Mouse (Mus musculus): ENCODE results near the gene Sulf2. TPM values are rescaled to one million over a fixed set of nuclear protein-coding genes. Genes with fewer than 3 reads are reported as not detected.

Sulf2 gene
- polyA plus RNA-seq, 1 experiment from 2014 or later, result 186 TPM

DNA sequence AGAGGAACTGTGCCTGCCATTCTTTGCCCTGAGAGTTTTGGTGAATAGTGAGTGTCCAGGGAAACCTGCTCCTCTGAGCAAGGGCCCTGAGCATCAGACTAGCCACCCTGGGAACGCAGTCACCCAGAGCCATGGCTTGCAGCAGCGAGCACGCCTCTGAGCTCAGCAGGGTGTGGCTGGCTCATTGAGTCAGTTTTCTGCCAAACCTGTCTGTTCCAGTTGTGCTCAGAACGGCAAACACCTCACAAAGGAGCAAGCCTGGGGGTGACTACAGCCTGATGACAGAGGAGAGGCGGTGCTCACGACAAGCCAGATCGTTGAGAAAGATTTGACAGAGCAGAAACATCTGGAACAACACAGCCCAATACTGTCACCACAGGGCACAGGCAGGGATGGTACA, 14.7 kb upstream of the Sulf2 start:
- WGBS, result 35% methylated on average over 7 of the region's 7 CpGs
- no peaks in the 10 kb centered on the region for H3K36me3 ChIP-seq
- no peak overlapping the region for H3K4me2 ChIP-seq (replicated peaks)

DNA sequence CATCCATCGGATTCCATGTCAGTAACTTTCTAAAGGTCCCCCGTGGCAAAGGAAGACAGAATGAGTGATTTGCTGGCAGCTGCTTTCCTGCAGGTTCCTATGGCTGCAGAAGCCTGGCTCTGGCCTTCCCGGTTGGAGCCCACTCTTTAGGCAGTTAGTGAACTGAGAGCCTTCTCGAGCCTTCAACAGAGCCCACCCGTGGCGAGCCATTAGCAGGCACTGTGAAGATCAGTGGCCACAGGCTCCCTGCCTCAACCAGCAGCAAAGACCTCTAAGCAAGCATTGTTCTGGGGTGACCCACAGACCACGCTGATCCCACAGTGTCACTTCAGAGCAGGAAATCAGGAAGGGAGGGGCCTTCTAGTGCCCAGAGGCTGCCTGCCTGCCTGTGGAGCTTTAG, 13.4 kb upstream of the Sulf2 start:
- Histone ChIP-seq H3K9ac (no peak overlapping the region), H3K4me2 (replicated peaks) (no peak overlapping the region), H3K27ac (0 out of 2 replicates have a peak overlapping the region, but pooled peaks have one; percentile 23), H3K4me3 (no peak overlapping the region), H3K27me3 (peaks cover 57% of the 10 kb centered on the region), H3K36me3 (no peaks in the 10 kb centered on the region), H3K4me1 (peaks cover 32% of the 10 kb centered on the region), H3K9me3 (replicated peaks) (no peaks in the 10 kb centered on the region)
- peak; percentile 33; the same call in 1 of the 2 replicates for ATAC-seq (ENCODE audit: low FRiP score)
- 8% methylated on average over 7 of the region's 7 CpGs for WGBS

More for the DNA sequence above, 14.7 kb upstream of the Sulf2 start:
- Histone ChIP-seq H3K9me3 (replicated peaks) (no peaks in the 10 kb centered on the region), H3K27me3 (peaks cover 68% of the 10 kb centered on the region), H3K4me3 (no peak overlapping the region), H3K27ac (no peak overlapping the region), H3K9ac (no peak overlapping the region), H3K4me1 (peaks cover 32% of the 10 kb centered on the region)
- no peak for ATAC-seq (ENCODE audit: low FRiP score)

DNA sequence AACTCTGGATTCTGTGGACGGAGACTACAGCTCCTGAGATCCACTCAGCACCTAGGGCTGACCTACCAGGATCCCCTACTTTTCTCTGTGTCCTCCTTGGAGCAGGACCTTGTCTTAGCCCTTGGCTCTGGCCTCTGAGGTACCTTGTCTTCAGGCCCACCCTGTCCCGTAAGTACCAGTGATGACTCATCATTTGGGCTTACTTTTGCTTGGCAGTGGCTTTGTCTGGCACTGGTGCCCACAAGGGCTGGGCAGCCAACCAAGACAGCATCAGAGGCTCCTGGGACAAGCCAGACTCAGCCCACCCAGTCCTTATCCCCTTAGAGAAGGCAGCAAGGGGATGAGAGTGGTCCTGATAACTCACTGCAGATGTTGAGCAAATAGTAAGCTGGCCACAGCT, 11.9 kb upstream of the Sulf2 start:
- H3K27ac ChIP-seq, result no peak overlapping the region
- no peaks in the 10 kb centered on the region for H3K9me3 ChIP-seq (replicated peaks)
- H3K4me3 ChIP-seq, result no peak overlapping the region
- no peak overlapping the region for H3K4me2 ChIP-seq (replicated peaks)
- no peak for ATAC-seq (ENCODE audit: low FRiP score)
- WGBS, result 90% methylated on average over 2 of the region's 2 CpGs
- peaks cover 35% of the 10 kb centered on the region for H3K4me1 ChIP-seq
- H3K27me3 ChIP-seq, result peaks cover 51% of the 10 kb centered on the region
- no peaks in the 10 kb centered on the region for H3K36me3 ChIP-seq
- no peak overlapping the region for H3K9ac ChIP-seq

DNA sequence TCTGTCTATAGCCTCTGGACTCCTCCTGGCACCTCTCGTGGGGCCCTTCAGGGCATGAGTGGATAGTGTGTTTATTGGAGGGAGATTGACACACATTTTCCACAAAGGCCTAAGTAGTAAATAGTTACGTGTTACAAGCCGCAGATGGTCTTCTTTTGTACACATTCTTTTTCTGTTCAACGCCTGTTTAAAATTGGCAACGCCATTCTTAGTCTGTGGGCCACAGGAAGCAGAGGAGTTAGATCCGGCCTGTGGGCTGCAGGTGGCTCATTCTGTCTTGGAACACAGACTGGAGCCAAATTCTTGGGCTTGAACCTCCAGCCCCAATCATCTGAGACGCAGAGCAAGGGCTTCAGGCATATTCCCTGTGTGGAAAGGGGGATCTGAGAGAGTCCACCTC, 9.9 kb upstream of the Sulf2 start:
- Histone ChIP-seq H3K27ac (no peak overlapping the region), H3K4me2 (replicated peaks) (no peak overlapping the region), H3K9ac (no peak overlapping the region), H3K9me3 (replicated peaks) (no peaks in the 10 kb centered on the region), H3K36me3 (no peaks in the 10 kb centered on the region), H3K27me3 (peaks cover 49% of the 10 kb centered on the region), H3K4me3 (no peak overlapping the region), H3K4me1 (peaks cover 27% of the 10 kb centered on the region)
- WGBS, result 47% methylated on average over 7 of the region's 7 CpGs
- ATAC-seq (ENCODE audit: low FRiP score), result no peak

DNA sequence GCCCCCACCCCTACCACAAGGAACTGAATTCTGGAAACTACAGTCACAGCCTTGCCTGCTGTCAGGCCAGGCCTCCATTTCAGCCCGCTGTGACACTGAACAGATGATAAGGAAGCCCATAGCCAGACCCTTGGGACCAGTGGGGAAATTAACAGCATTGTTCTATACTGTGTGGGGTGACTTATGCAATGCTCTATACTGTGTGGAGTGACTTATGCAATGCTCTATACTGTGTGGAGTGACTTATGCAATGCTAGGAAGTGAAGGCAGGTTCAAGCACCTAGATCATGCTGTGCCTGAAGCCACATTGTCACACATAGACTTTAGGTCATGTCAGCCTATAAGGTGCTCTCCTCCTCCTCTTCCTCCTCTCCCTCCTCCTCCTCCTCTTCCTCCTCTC, 9.1 kb upstream of the Sulf2 start:
- no peak for ATAC-seq (ENCODE audit: low FRiP score)
- 85% methylated on average over 1 of the region's 1 CpGs for WGBS
- no peak overlapping the region for H3K9ac ChIP-seq
- peaks cover 41% of the 10 kb centered on the region for H3K27me3 ChIP-seq
- no peak overlapping the region for H3K4me2 ChIP-seq (replicated peaks)
- peaks cover 20% of the 10 kb centered on the region for H3K4me1 ChIP-seq
- no peaks in the 10 kb centered on the region for H3K9me3 ChIP-seq (replicated peaks)
- H3K4me3 ChIP-seq, result no peak overlapping the region
- no peaks in the 10 kb centered on the region for H3K36me3 ChIP-seq
- H3K27ac ChIP-seq, result no peak overlapping the region

DNA sequence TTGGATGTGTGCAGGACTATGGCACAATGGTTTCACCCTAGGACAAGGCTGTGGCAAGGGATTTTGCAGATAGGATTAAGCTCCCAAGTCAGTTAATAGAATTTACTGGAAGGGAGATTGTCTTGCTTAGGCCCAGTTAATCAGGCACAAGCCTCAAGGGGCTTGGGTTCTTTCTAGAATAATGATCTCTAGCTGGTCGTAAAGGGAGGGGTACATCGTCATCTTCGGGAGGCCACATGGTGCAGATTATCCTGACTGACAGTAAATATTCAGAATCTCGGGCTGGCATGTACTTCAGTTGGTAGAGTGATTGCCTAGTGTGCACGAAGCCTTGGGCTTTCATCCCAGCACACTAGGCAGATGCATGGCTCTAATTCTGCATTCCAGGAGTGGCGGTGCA, 8.5 kb upstream of the Sulf2 start:
- H3K27me3 ChIP-seq, result peaks cover 37% of the 10 kb centered on the region
- no peak for ATAC-seq (ENCODE audit: low FRiP score)

DNA sequence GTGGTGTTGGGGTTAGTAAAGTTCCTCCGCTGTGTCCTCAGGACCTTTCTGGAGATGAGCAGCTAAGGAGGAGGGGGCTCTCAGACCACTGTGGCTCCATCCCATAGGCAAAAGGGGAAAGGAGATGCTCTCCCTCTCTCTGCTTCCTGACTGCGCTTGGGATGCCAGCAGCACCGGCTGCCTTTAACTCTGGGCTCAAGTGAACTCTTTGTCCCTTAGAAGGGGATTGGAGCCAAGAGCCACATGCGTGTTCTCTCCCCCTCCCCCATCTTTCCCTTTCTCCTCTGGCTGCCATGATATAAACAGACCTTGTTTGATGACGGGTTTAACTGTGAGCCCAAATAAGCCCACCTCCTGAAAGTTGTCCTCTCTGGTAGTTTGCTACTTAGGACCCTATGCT, 7.8 kb upstream of the Sulf2 start:
- H3K27ac ChIP-seq, result no peak overlapping the region
- no peak overlapping the region for H3K9ac ChIP-seq
- no peaks in the 10 kb centered on the region for H3K36me3 ChIP-seq
- WGBS, result 75% methylated on average over 5 of the region's 5 CpGs
- peaks cover 6% of the 10 kb centered on the region for H3K4me1 ChIP-seq
- H3K27me3 ChIP-seq, result peaks cover 37% of the 10 kb centered on the region
- no peak for ATAC-seq (ENCODE audit: low FRiP score)
- H3K4me3 ChIP-seq, result no peak overlapping the region
- H3K4me2 ChIP-seq (replicated peaks), result no peak overlapping the region
- H3K9me3 ChIP-seq (replicated peaks), result no peaks in the 10 kb centered on the region

More for the DNA sequence above, 8.5 kb upstream of the Sulf2 start:
- Histone ChIP-seq H3K36me3 (no peaks in the 10 kb centered on the region), H3K9me3 (replicated peaks) (no peaks in the 10 kb centered on the region), H3K4me3 (no peak overlapping the region), H3K27ac (no peak overlapping the region), H3K4me2 (replicated peaks) (no peak overlapping the region), H3K4me1 (peaks cover 13% of the 10 kb centered on the region), H3K9ac (no peak overlapping the region)
- 72% methylated on average over 6 of the region's 6 CpGs for WGBS

DNA sequence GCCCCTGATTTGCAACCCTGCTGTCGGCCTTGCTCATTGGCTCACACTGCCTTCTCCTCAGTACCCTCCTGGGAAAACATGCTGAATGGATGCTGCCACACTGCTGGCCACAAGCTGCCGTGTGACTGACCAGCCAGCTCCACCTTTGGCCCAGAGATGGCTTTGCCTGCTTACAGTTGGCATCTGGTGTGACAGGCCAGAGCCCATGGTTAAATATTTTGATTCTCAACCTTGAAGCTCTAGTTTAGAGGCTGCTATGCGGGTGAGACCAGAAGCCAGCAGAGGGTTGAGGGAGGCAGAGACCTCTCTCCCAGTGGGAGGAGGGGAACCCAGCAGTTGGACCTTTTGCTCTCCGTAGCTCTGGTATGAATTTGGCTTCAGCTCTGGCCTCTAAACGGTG, 6.7 kb upstream of the Sulf2 start:
- H3K4me1 ChIP-seq, result peaks cover 12% of the 10 kb centered on the region; the same call in 1 of the 2 replicates
- no peak overlapping the region for H3K4me2 ChIP-seq (replicated peaks)
- no peak for ATAC-seq (ENCODE audit: low FRiP score)
- no peak overlapping the region for H3K27ac ChIP-seq
- no peak overlapping the region for H3K9ac ChIP-seq
- H3K36me3 ChIP-seq, result no peaks in the 10 kb centered on the region
- 63% methylated on average over 5 of the region's 5 CpGs for WGBS
- peaks cover 35% of the 10 kb centered on the region for H3K27me3 ChIP-seq
- H3K9me3 ChIP-seq (replicated peaks), result no peaks in the 10 kb centered on the region
- H3K4me3 ChIP-seq, result no peak overlapping the region

DNA sequence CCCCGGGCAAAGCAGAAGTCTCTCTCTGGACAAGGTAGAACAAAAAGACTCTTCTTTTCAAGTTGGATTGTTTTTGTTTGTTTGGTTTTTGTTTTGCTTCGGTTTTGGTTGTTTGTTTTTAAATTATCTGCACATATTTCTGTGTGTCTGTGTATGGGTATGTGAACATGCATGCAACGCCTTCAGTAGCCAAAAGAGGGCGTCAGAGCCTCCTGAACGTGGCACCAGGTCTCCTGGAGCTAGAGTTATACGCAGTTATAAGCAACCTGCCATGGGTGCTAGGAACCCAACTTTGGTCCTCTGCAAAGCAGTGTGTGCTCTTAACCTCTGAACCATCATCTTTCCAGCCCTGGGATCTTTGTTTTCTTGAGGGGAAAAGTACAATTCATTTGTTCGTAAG, 3.8 kb upstream of the Sulf2 start:
- no peak overlapping the region for H3K4me2 ChIP-seq (replicated peaks)
- peaks cover 25% of the 10 kb centered on the region for H3K4me1 ChIP-seq
- H3K27ac ChIP-seq, result no peak overlapping the region
- no peak overlapping the region for H3K4me3 ChIP-seq
- WGBS, result 89% methylated on average over 7 of the region's 7 CpGs
- no peaks in the 10 kb centered on the region for H3K36me3 ChIP-seq
- no peaks in the 10 kb centered on the region for H3K9me3 ChIP-seq (replicated peaks)
- H3K27me3 ChIP-seq, result peaks cover 27% of the 10 kb centered on the region
- ATAC-seq (ENCODE audit: low FRiP score), result no peak
- no peak overlapping the region for H3K9ac ChIP-seq

DNA sequence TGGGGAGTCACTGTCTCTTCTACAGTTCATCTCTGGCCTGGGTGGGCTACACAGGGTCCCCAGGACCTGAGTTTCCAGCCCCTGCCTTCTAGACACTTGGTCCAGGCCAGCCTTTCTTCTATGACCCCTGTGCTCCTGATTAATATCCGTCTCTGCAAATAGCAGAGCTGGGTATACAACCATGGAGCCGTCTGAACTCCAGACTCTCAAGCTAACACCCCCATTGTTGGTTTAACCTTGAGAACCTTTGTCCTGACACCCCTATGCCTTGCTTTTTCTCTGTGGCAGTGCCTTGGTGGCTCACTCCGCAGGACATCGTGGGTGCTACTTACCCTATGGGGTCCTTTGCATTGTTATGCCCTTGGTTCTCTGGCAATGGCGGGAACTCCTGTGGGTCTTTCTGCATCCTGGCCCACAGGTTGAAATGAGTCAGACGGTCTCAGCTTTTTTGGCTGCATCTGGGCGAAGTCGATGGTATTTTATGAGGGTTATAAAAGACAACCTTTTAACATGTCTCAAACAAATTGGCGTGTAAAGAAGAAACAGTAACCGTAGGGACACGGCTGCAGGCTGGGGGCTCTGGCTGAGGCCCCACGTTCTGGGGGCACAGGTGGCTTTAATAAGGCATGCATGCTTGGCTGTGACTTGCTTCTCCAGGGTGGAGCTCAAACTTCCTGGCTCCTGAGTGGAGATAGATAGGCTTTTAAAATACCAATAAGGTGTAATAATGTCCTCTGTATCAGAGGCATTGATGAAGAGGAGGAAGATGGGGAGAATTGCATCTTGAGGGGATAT, 2.5 kb upstream of the Sulf2 start:
- 73% methylated on average over 12 of the region's 12 CpGs for WGBS
- Histone ChIP-seq H3K9ac (no peak overlapping the region), H3K27ac (no peak overlapping the region), H3K4me2 (replicated peaks) (no peak overlapping the region), H3K36me3 (no peaks in the 10 kb centered on the region), H3K4me1 (peaks cover 34% of the 10 kb centered on the region), H3K4me3 (no peak overlapping the region), H3K27me3 (peaks cover 28% of the 10 kb centered on the region), H3K9me3 (replicated peaks) (no peaks in the 10 kb centered on the region)
- ATAC-seq (ENCODE audit: low FRiP score), result no peak

DNA sequence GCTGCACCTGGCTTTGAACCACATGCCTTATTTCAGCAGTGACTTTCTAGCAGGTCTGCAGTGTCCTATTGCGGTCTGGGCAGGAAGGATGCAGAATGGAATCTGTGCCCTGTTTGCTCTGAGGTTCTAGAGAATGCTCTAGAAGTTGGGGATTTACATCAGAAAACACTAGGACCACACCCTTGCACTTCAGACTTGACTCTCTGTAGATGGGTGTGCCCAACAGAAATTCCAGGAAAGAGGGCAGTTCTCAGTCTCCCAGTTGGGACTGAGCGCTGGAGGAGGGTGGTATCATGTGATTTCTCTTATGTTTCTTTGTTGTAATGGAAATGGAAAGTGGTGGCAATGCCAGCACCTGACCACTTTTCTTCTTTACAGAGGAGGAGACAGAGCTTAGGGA, 1.7 kb upstream of the Sulf2 start:
- 93% methylated on average over 2 of the region's 2 CpGs for WGBS
- H3K27me3 ChIP-seq, result peaks cover 27% of the 10 kb centered on the region
- H3K9ac ChIP-seq, result no peak overlapping the region
- no peaks in the 10 kb centered on the region for H3K9me3 ChIP-seq (replicated peaks)
- H3K27ac ChIP-seq, result no peak overlapping the region
- H3K4me1 ChIP-seq, result peaks cover 39% of the 10 kb centered on the region
- H3K4me3 ChIP-seq, result no peak overlapping the region
- no peak overlapping the region for H3K4me2 ChIP-seq (replicated peaks)
- ATAC-seq (ENCODE audit: low FRiP score), result no peak
- no peaks in the 10 kb centered on the region for H3K36me3 ChIP-seq

DNA sequence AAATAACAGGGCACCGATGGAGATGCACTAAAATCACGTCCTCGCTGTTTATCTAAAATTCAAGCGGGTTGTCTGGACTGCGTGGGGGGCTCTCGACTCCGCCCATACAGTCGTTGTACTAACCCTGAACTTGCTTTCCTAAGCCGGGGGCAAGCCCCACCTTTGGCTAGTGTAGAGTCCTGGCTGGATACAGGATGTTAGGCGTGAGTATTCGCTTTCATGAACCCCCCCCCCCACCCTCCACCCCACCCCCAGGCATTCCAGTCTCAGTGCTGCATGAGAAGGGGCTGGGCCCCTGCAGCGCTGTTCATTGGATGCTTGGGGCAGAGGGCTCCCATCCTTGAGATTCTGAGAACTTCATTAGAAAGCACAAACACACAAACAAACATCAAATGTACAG, 659 bp upstream of the Sulf2 start:
- H3K27me3 ChIP-seq, result peaks cover 28% of the 10 kb centered on the region
- H3K4me3 ChIP-seq, result peak overlapping the region; percentile 83; the same call in 1 of the 2 replicates
- 0 out of 2 replicates have a peak, but pooled peaks cover 1% of the 10 kb centered on the region for H3K36me3 ChIP-seq
- peak overlapping the region; percentile 96; the same call in 1 of the 2 replicates for H3K4me2 ChIP-seq (replicated peaks)
- 13% methylated on average over 11 of the region's 12 CpGs for WGBS
- H3K27ac ChIP-seq, result peak overlapping the region; percentile 94; the same call in 1 of the 2 replicates
- H3K9ac ChIP-seq, result peak overlapping the region; percentile 45; the same call in 1 of the 2 replicates
- no peaks in the 10 kb centered on the region for H3K9me3 ChIP-seq (replicated peaks)
- peaks cover 49% of the 10 kb centered on the region for H3K4me1 ChIP-seq
- no peak for ATAC-seq (ENCODE audit: low FRiP score)

All from hindbrain, embryonic 12.5 days (tissue).